Mouse (Mus musculus): ENCODE results near the gene Lims1. TPM values are rescaled to one million over a fixed set of nuclear protein-coding genes. Genes with fewer than 3 reads are reported as not detected.

The Lims1 gene
- polyA plus RNA-seq, 1 experiment from 2014 or later: 163 TPM

GRCm38 (mm10) chr10:58459896-58460295 lies 136.6 kb downstream of the Lims1 start:
- no peak overlapping the region for H3K4me3 ChIP-seq (ENCODE audit: low read length)
- H3K9ac ChIP-seq (ENCODE audit: low read length): no peak overlapping the region
- H3K27ac ChIP-seq (ENCODE audit: low read length): no peak overlapping the region
- H3K36me3 ChIP-seq (ENCODE audit: control insufficient read depth, insufficient read depth): peaks cover 31% of the 10 kb centered on the region
- H3K9me3 ChIP-seq (replicated peaks; ENCODE audit: control insufficient read depth, low read length): no peaks in the 10 kb centered on the region
- WGBS: 88% methylated on average over 1 of the region's 1 CpGs
- H3K4me1 ChIP-seq (ENCODE audit: control insufficient read depth, insufficient read depth, low read length): peaks cover 2% of the 10 kb centered on the region; the same call in 1 of the 2 replicates
- H3K4me2 ChIP-seq (ENCODE audit: low read depth, low read length): no peak overlapping the region
- H3K27me3 ChIP-seq (ENCODE audit: control insufficient read depth, insufficient read depth, low read length): no peaks in the 10 kb centered on the region
- ATAC-seq (replicated peaks; ENCODE audit: extremely low read depth, insufficient read depth, low FRiP score): no peak

Other genes with a start within 250 kb of the Lims1 start
- not detected in 2 replicates for gene AW822073, start 98.5 kb upstream of the Lims1 start, polyA plus RNA-seq (2015; fragmentation: Nextera tagmentation; extraction: Ambion mirVana)
- 0.08 TPM in 1 of 2 replicates, not detected in the other for gene Duxf3, start 90.8 kb upstream of the Lims1 start, polyA plus RNA-seq (2015; fragmentation: Nextera tagmentation; extraction: Ambion mirVana)
- not detected in 2 replicates for gene Gm4981, start 86.8 kb upstream of the Lims1 start, polyA plus RNA-seq (2015; fragmentation: Nextera tagmentation; extraction: Ambion mirVana)
- 34.1 and 38.1 TPM in 2 replicates for gene Gcc2, start 68.0 kb upstream of the Lims1 start, polyA plus RNA-seq (2015; fragmentation: Nextera tagmentation; extraction: Ambion mirVana)
- gene Ranbp2, start 123.5 kb downstream of the Lims1 start, polyA plus RNA-seq (2015; fragmentation: Nextera tagmentation; extraction: Ambion mirVana): 14.0 and 15.4 TPM in 2 replicates
- gene Ccdc138, start 174.5 kb downstream of the Lims1 start, polyA plus RNA-seq (2015; fragmentation: Nextera tagmentation; extraction: Ambion mirVana): 6.6 and 7.2 TPM in 2 replicates

Data from heart, embryonic 16.5 days (tissue).